Mouse (Mus musculus) testis, adult 2 months (tissue): ENCODE measurements around the gene Tpp1.

Experiments used
- CTCF ChIP-seq: fragments of 200-500 bp; IDR thresholded peaks from 2 replicates; pipeline ENCODE4 v1.5.1; 2012; ENCODE audit warnings: low read depth, mild to moderate bottlenecking, inconsistent platforms, low read length, moderate library complexity; ENCODE audit not compliant: control insufficient read depth, insufficient read depth, insufficient replicate concordance
- POLR2A ChIP-seq: fragments of 200-500 bp; IDR thresholded peaks from 2 replicates; pipeline ENCODE4 v1.6.1; 2012; ENCODE audit warnings: low read depth, mild to moderate bottlenecking, inconsistent platforms, low read length, moderate library complexity; ENCODE audit not compliant: control insufficient read depth

- TF ChIP-seq POLR2A, result no peak
- TF ChIP-seq CTCF, result no peak
These were observed 10.7 kb upstream of the Tpp1 start for GRCm38 (mm10) chr7:105762517-105763270.
